Mouse (Mus musculus) testis, adult 2 months (tissue): ENCODE measurements around the gene Csnka2ip. TPM values are rescaled to one million over a fixed set of nuclear protein-coding genes. Genes with fewer than 3 reads are reported as not detected.

Experiments used
- H3K27ac ChIP-seq: fragments of 200-500 bp; 2 replicates; pipeline ENCODE4 v1.5.1; 2012; ENCODE audit warnings: low read depth, low read length; ENCODE audit not compliant: control insufficient read depth, insufficient read depth
- H3K27me3 ChIP-seq: fragments of 200-500 bp; 2 replicates; pipeline ENCODE4 v1.6.1; 2012; ENCODE audit warnings: mild to moderate bottlenecking, low read length, moderate library complexity; ENCODE audit not compliant: control insufficient read depth, insufficient read depth
- H3K36me3 ChIP-seq: fragments of 200-500 bp; 2 replicates; pipeline ENCODE4 v1.6.1; 2012; ENCODE audit warnings: mild to moderate bottlenecking, low read length; ENCODE audit not compliant: control insufficient read depth, insufficient read depth
- H3K4me1 ChIP-seq: fragments of 200-500 bp; 2 replicates; pipeline ENCODE4 v1.6.1; 2012; ENCODE audit warnings: low read length; ENCODE audit not compliant: control insufficient read depth, insufficient read depth
- H3K4me3 ChIP-seq: fragments of 200-500 bp; 2 replicates; pipeline ENCODE4 v1.5.1; 2012; ENCODE audit warnings: low read depth, mild to moderate bottlenecking, low read length, moderate library complexity, mixed read lengths; ENCODE audit not compliant: control insufficient read depth
- CTCF ChIP-seq: fragments of 200-500 bp; IDR thresholded peaks from 2 replicates; pipeline ENCODE4 v1.5.1; 2012; ENCODE audit warnings: low read depth, mild to moderate bottlenecking, inconsistent platforms, low read length, moderate library complexity; ENCODE audit not compliant: control insufficient read depth, insufficient read depth, insufficient replicate concordance
- POLR2A ChIP-seq: fragments of 200-500 bp; IDR thresholded peaks from 2 replicates; pipeline ENCODE4 v1.6.1; 2012; ENCODE audit warnings: low read depth, mild to moderate bottlenecking, inconsistent platforms, low read length, moderate library complexity; ENCODE audit not compliant: control insufficient read depth
- polyA plus RNA-seq: library from polyadenylated mRNA; depleted of rRNA; stranded (reverse); fragments of >200 nt; gene quantifications from 2 replicates; pipeline ENCODE4 v1.2.3, GENCODE M21; 2012; rRNA removed

The Csnka2ip gene
- polyA plus RNA-seq, 1 experiment, result 192 TPM

DNA sequence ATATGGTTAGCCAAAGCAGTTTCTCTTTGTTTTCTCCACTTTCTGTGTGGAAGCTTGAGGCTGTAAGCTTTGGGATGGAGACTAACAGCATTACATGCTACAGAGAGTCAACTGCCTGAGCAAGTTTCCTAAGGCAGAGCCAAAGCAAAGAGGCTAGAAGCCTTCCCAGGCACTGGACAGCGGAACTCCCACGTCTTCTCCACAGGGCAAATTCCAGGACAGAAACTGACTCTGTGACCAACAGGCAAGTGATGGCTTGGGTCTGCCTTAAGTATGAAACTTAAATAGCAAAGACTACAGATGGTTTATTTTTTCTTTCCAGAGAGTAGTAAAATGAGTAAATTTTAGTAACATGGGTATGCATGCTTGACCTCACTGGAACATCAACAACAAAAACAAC lies 75.3 kb downstream of the Csnka2ip start:
- H3K4me3 ChIP-seq, result no peak overlapping the region
- TF ChIP-seq CTCF, result no peak
- no peak for TF ChIP-seq POLR2A
- no peaks in the 10 kb centered on the region for H3K4me1 ChIP-seq
- no peaks in the 10 kb centered on the region for H3K27me3 ChIP-seq
- no peaks in the 10 kb centered on the region for H3K36me3 ChIP-seq
- no peak overlapping the region for H3K27ac ChIP-seq

GRCm38 (mm10) chr16:64524051-64524645 lies 78.1 kb downstream of the Csnka2ip start:
- no peak overlapping the region for H3K27ac ChIP-seq
- no peaks in the 10 kb centered on the region for H3K27me3 ChIP-seq
- H3K4me1 ChIP-seq, result no peaks in the 10 kb centered on the region
- no peak overlapping the region for H3K4me3 ChIP-seq
- TF ChIP-seq CTCF (no peak), POLR2A (no peak)
- H3K36me3 ChIP-seq, result no peaks in the 10 kb centered on the region

- Histone ChIP-seq H3K36me3 (no peaks in the 10 kb centered on the region), H3K4me3 (no peak overlapping the region), H3K27ac (no peak overlapping the region), H3K4me1 (no peaks in the 10 kb centered on the region), H3K27me3 (no peaks in the 10 kb centered on the region)
- no peak for TF ChIP-seq CTCF
- TF ChIP-seq POLR2A, result no peak
These were observed 88.8 kb downstream of the Csnka2ip start for GRCm38 (mm10) chr16:64513423-64513822.

Other genes starting within 250 kb of the Csnka2ip start
- gene 4930453N24Rik, start 168.8 kb upstream of the Csnka2ip start, polyA plus RNA-seq, result 111 and 159 TPM in 2 replicates
- 34.9 and 41.3 TPM in 2 replicates for gene Zfp654, start 249.2 kb upstream of the Csnka2ip start, polyA plus RNA-seq
- gene Cggbp1, start 249.6 kb upstream of the Csnka2ip start, polyA plus RNA-seq, result 11.9 and 12.9 TPM in 2 replicates